ENCODE assay signal across 13 mouse cellular contexts in genomic region chr1:43450811-43451210, GRCm38 (mm10).
"Had no signal": no experiment of that assay in that cellular context is flagged by ENCODE, and none has a peak within 500 bp of the region (broad histone marks: within the 10 kb centered on the region; RNA-seq: fewer than 3 reads in every experiment).

No protein-coding gene starts in this region.

- H3K36me3 ChIP-seq: lung, embryonic 15.5 days; midbrain, embryonic 13.5 days; neural tube, embryonic 12.5 days had no signal

- H3K27me3 ChIP-seq: limb, embryonic 12.5 days; lung, embryonic 15.5 days; midbrain, embryonic 13.5 days; neural tube, embryonic 12.5 days had no signal

- DNase-seq: kidney, adult 8-10 months; kidney, postnatal 36 days; liver; lung, postnatal 14 days had no signal

- H3K9me3 ChIP-seq: limb, embryonic 12.5 days; lung, embryonic 15.5 days; midbrain, embryonic 13.5 days; neural tube, embryonic 12.5 days had no signal

- H3K4me2 ChIP-seq: limb, embryonic 12.5 days; lung, embryonic 15.5 days; midbrain, embryonic 13.5 days; neural tube, embryonic 12.5 days had no signal

- H3K27ac ChIP-seq: layer of hippocampus, adult 2 months; limb, embryonic 12.5 days; lung, embryonic 15.5 days; macrophage; midbrain, embryonic 13.5 days; neural tube, embryonic 12.5 days had no signal

- H3K9ac ChIP-seq: limb, embryonic 12.5 days; lung, embryonic 15.5 days; midbrain, embryonic 13.5 days; neural tube, embryonic 12.5 days had no signal

- ATAC-seq: inflammation-experienced regulatory T-cells, adult 6 months; intestine, postnatal 0 days; midbrain, embryonic 13.5 days had no signal

- H3K4me3 ChIP-seq: layer of hippocampus, adult 2 months; limb, embryonic 12.5 days; lung, embryonic 15.5 days; midbrain, embryonic 13.5 days; myocyte; neural tube, embryonic 12.5 days had no signal
